Mouse (Mus musculus): ENCODE results near the gene Golph3. TPM values are rescaled to one million over a fixed set of nuclear protein-coding genes. Genes with fewer than 3 reads are reported as not detected.
"Not testable (repeated sequence)": the region's sequence is repeated elsewhere in the genome, so short reads cannot be mapped to it uniquely, and the experiment has no call there.

Golph3 gene
- polyA plus RNA-seq, 1 experiment from 2014 or later, result 87.7 TPM

- no peaks in the 10 kb centered on the region for H3K9me3 ChIP-seq (ENCODE audit: control insufficient read depth, low read length)
- peaks cover 62% of the 10 kb centered on the region for H3K36me3 ChIP-seq (ENCODE audit: control insufficient read depth, insufficient read depth, low read length)
- no peak overlapping the region for H3K27ac ChIP-seq (replicated peaks in 1 of 2; ENCODE audit: control insufficient read depth in 1 of 2, insufficient read depth in 1 of 2, low read depth in 2 of 2, low read length in 2 of 2)
- no peaks in the 10 kb centered on the region for H3K27me3 ChIP-seq (ENCODE audit: control insufficient read depth, insufficient read depth, low read length)
- no peak overlapping the region for H3K4me2 ChIP-seq (ENCODE audit: low read length)
- H3K9ac ChIP-seq (ENCODE audit: low read length), result no peak overlapping the region
- H3K4me1 ChIP-seq (ENCODE audit: control insufficient read depth in 2 of 2, insufficient read depth in 2 of 2, low read length in 2 of 2), result no peaks in the 10 kb centered on the region
- 68% methylated on average over 19 of the region's 19 CpGs for WGBS
- no peak overlapping the region for H3K4me3 ChIP-seq (ENCODE audit: control insufficient read depth in 1 of 2, insufficient read depth in 1 of 2, low read depth in 1 of 2, low read length in 2 of 2)
- ATAC-seq (ENCODE audit: insufficient number of reproducible peaks, insufficient read depth, low FRiP score, low read depth), result no peak
Observed at GRCm38 (mm10) chr15:12360519-12361212, 39.4 kb downstream of the Golph3 start.

- Histone ChIP-seq H3K27me3 (ENCODE audit: control insufficient read depth, insufficient read depth, low read length) (no peaks in the 10 kb centered on the region), H3K9me3 (ENCODE audit: control insufficient read depth, low read length) (no peaks in the 10 kb centered on the region), H3K27ac (replicated peaks in 1 of 2; ENCODE audit: control insufficient read depth in 1 of 2, insufficient read depth in 1 of 2, low read depth in 2 of 2, low read length in 2 of 2) (no peak overlapping the region), H3K4me2 (ENCODE audit: low read length) (no peak overlapping the region), H3K9ac (ENCODE audit: low read length) (no peak overlapping the region), H3K36me3 (ENCODE audit: control insufficient read depth, insufficient read depth, low read length) (peaks cover 48% of the 10 kb centered on the region), H3K4me3 (ENCODE audit: control insufficient read depth in 1 of 2, insufficient read depth in 1 of 2, low read depth in 1 of 2, low read length in 2 of 2) (no peak overlapping the region), H3K4me1 (ENCODE audit: control insufficient read depth in 2 of 2, insufficient read depth in 2 of 2, low read length in 2 of 2) (peaks cover 1 to 3% of the 10 kb centered on the region in 2 experiments; a peak in 2 of 4 replicates)
- 86% methylated on average over 14 of the region's 14 CpGs for WGBS
- ATAC-seq (ENCODE audit: insufficient number of reproducible peaks, insufficient read depth, low FRiP score, low read depth), result no peak
Observed at GRCm38 (mm10) chr15:12362001-12362700, 40.9 kb downstream of the Golph3 start.

- 84% methylated on average over 6 of the region's 6 CpGs for WGBS
- H3K4me3 ChIP-seq (ENCODE audit: control insufficient read depth in 1 of 2, insufficient read depth in 1 of 2, low read depth in 1 of 2, low read length in 2 of 2), result no peak overlapping the region
- no peak overlapping the region for H3K9ac ChIP-seq (ENCODE audit: low read length)
- H3K9me3 ChIP-seq (ENCODE audit: control insufficient read depth, low read length), result no peaks in the 10 kb centered on the region
- H3K27me3 ChIP-seq (ENCODE audit: control insufficient read depth, insufficient read depth, low read length), result no peaks in the 10 kb centered on the region
- no peak overlapping the region for H3K4me2 ChIP-seq (ENCODE audit: low read length)
- H3K4me1 ChIP-seq (ENCODE audit: control insufficient read depth in 2 of 2, insufficient read depth in 2 of 2, low read length in 2 of 2), result peaks cover 6 to 7% of the 10 kb centered on the region in 2 experiments
- ATAC-seq (ENCODE audit: insufficient number of reproducible peaks, insufficient read depth, low FRiP score, low read depth), result no peak
- H3K36me3 ChIP-seq (ENCODE audit: control insufficient read depth, insufficient read depth, low read length), result peaks cover 46% of the 10 kb centered on the region
- H3K27ac ChIP-seq (replicated peaks in 1 of 2; ENCODE audit: control insufficient read depth in 1 of 2, insufficient read depth in 1 of 2, low read depth in 2 of 2, low read length in 2 of 2), result no peak overlapping the region
Observed at GRCm38 (mm10) chr15:12362701-12363040, 41.4 kb downstream of the Golph3 start.

GRCm38 (mm10) chr15:12364096-12364495 lies 42.8 kb downstream of the Golph3 start:
- no peak overlapping the region for H3K27ac ChIP-seq (replicated peaks in 1 of 2; ENCODE audit: control insufficient read depth in 1 of 2, insufficient read depth in 1 of 2, low read depth in 2 of 2, low read length in 2 of 2)
- H3K4me1 ChIP-seq (ENCODE audit: control insufficient read depth in 2 of 2, insufficient read depth in 2 of 2, low read length in 2 of 2), result peaks cover 14 to 15% of the 10 kb centered on the region in 2 experiments
- no peak for ATAC-seq (ENCODE audit: insufficient number of reproducible peaks, insufficient read depth, low FRiP score, low read depth)
- H3K36me3 ChIP-seq (ENCODE audit: control insufficient read depth, insufficient read depth, low read length), result peaks cover 38% of the 10 kb centered on the region
- no peaks in the 10 kb centered on the region for H3K9me3 ChIP-seq (ENCODE audit: control insufficient read depth, low read length)
- WGBS, result 81% methylated on average over 4 of the region's 4 CpGs
- H3K4me2 ChIP-seq (ENCODE audit: low read length), result no peak overlapping the region
- H3K4me3 ChIP-seq (ENCODE audit: control insufficient read depth in 1 of 2, insufficient read depth in 1 of 2, low read depth in 1 of 2, low read length in 2 of 2), result no peak overlapping the region
- no peaks in the 10 kb centered on the region for H3K27me3 ChIP-seq (ENCODE audit: control insufficient read depth, insufficient read depth, low read length)
- H3K9ac ChIP-seq (ENCODE audit: low read length), result no peak overlapping the region

- Histone ChIP-seq H3K9me3 (ENCODE audit: control insufficient read depth, low read length) (no peaks in the 10 kb centered on the region), H3K27ac (replicated peaks in 1 of 2; ENCODE audit: control insufficient read depth in 1 of 2, insufficient read depth in 1 of 2, low read depth in 2 of 2, low read length in 2 of 2) (no peak overlapping the region), H3K4me1 (ENCODE audit: control insufficient read depth in 2 of 2, insufficient read depth in 2 of 2, low read length in 2 of 2) (peaks cover 14 to 15% of the 10 kb centered on the region in 2 experiments), H3K27me3 (ENCODE audit: control insufficient read depth, insufficient read depth, low read length) (no peaks in the 10 kb centered on the region), H3K4me3 (ENCODE audit: control insufficient read depth in 1 of 2, insufficient read depth in 1 of 2, low read depth in 1 of 2, low read length in 2 of 2) (no peak overlapping the region), H3K36me3 (ENCODE audit: control insufficient read depth, insufficient read depth, low read length) (peaks cover 25% of the 10 kb centered on the region), H3K9ac (ENCODE audit: low read length) (no peak overlapping the region), H3K4me2 (ENCODE audit: low read length) (no peak overlapping the region)
- ATAC-seq (ENCODE audit: insufficient number of reproducible peaks, insufficient read depth, low FRiP score, low read depth), result no peak
- WGBS, result 72% methylated on average over 15 of the region's 15 CpGs
Observed at GRCm38 (mm10) chr15:12365416-12366071, 44.3 kb downstream of the Golph3 start.

- Histone ChIP-seq H3K4me3 (ENCODE audit: control insufficient read depth in 1 of 2, insufficient read depth in 1 of 2, low read depth in 1 of 2, low read length in 2 of 2) (no peak overlapping the region), H3K27ac (replicated peaks in 1 of 2; ENCODE audit: control insufficient read depth in 1 of 2, insufficient read depth in 1 of 2, low read depth in 2 of 2, low read length in 2 of 2) (no peak overlapping the region), H3K36me3 (ENCODE audit: control insufficient read depth, insufficient read depth, low read length) (peaks cover 19% of the 10 kb centered on the region), H3K9ac (ENCODE audit: low read length) (no peak overlapping the region), H3K4me1 (ENCODE audit: control insufficient read depth in 2 of 2, insufficient read depth in 2 of 2, low read length in 2 of 2) (peaks cover 14 to 15% of the 10 kb centered on the region in 2 experiments), H3K27me3 (ENCODE audit: control insufficient read depth, insufficient read depth, low read length) (no peaks in the 10 kb centered on the region), H3K4me2 (ENCODE audit: low read length) (no peak overlapping the region), H3K9me3 (ENCODE audit: control insufficient read depth, low read length) (no peaks in the 10 kb centered on the region)
- no peak for ATAC-seq (ENCODE audit: insufficient number of reproducible peaks, insufficient read depth, low FRiP score, low read depth)
- 50% methylated on average over 3 of the region's 3 CpGs for WGBS
Observed at GRCm38 (mm10) chr15:12366072-12366469, 44.8 kb downstream of the Golph3 start.

- Histone ChIP-seq H3K4me1 (ENCODE audit: control insufficient read depth in 2 of 2, insufficient read depth in 2 of 2, low read length in 2 of 2) (peaks cover 15 to 16% of the 10 kb centered on the region in 2 experiments), H3K4me2 (ENCODE audit: low read length) (peak overlapping the region; percentile 37; the same call in 1 of the 2 replicates), H3K27ac (replicated peaks in 1 of 2; ENCODE audit: control insufficient read depth in 1 of 2, insufficient read depth in 1 of 2, low read depth in 2 of 2, low read length in 2 of 2) (peak overlapping the region; percentile 30 to 77), H3K36me3 (ENCODE audit: control insufficient read depth, insufficient read depth, low read length) (peaks cover 13% of the 10 kb centered on the region)
- not testable (repeated sequence) for ATAC-seq (ENCODE audit: insufficient number of reproducible peaks, insufficient read depth, low FRiP score, low read depth); H3K9me3 ChIP-seq (ENCODE audit: control insufficient read depth, low read length); H3K27me3 ChIP-seq (ENCODE audit: control insufficient read depth, insufficient read depth, low read length); H3K4me3 ChIP-seq (ENCODE audit: control insufficient read depth in 1 of 2, insufficient read depth in 1 of 2, low read depth in 1 of 2, low read length in 2 of 2); H3K9ac ChIP-seq (ENCODE audit: low read length)
- 83% methylated on average over 11 of the region's 11 CpGs for WGBS
Observed at GRCm38 (mm10) chr15:12366580-12367305, 45.5 kb downstream of the Golph3 start.
